Mouse (Mus musculus): ENCODE measurements around the gene Psmc4.

The Psmc4 gene

DNA sequence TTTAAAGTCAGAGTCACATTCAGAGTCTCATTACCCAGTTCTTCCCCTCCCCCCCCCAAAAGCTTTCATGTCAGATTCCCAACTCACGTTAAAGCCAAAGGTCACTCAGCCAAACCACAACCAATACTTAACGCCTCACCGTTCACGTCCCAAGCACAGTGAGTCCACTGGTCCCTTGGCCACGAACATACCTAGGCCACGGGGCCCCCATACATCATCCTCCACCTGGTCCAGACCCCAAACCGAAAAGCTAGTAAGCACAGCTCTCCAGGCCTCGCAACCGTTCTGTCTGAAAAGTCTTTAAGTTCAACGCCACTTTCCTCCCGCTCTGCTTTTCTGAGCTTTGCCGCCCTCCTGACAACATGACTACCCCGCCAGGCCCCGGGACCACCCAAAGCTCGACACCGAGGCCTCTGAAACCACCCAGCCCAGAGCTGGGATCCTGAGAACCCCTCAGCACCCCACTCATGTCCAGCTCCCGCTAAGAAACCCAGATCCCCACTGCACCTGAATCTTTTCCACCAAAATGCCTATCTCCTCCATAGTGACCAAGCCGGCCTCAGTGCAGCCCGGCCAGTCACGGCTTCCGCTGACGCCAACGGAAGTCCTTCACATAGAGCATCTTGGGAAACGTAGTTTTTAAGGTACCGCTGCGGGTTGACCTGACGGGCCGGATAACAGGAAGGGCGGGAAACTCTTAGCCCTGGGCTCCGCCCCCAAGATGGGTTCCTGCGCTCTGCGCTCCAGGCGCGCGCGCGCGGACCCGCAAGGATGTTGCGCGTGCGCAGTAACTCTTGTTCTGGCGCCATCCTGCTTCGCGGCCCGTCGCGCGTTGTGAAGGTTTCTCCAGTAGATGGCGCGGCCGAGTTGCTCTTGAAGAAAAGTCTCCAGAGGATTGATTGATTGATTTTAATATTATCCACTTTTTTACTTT lies at the start of gene Psmc4:
TSS of gene Psmc4 (minus strand) at position 626 of the 934 bp plus-strand sequence.
- DNase-seq, result peak; percentile 99

DNA sequence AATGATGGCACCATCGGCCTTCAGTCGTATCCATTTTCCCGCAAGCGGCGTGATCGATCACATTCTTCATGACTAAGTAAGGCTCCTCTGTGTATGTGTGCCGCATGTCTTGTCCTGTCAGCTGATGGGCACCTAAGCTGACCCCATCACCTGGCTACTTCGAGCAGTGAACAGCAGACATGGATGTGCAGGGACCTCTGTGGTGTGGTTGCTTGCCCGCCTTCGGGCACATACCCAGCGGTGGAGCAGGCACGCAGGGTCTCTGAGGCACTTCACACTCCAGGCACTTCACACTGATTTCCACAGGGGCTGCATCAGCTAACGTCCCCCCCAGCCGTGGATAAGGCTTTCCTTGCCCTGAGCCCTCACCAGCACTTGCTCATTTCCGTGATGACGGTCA lies 49.2 kb upstream of the Psmc4 start:
- DNase-seq, result no peak

DNA sequence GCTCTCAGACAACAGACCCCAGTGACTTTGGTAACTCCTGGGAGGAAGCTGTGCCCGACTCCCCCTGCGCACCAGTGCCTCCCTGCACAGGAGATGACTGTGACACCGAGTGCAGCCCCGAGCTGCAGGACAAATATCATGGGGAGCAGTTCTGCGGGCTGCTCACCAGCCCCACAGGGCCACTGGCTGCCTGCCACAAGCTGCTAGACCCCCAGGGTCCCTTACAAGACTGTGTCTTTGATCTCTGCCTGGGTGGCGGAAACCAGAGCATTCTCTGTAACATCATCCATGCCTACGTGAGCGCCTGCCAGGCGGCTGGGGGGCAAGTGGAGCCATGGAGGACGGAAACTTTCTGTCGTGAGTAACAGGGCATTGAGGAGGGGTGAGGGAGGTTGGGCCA lies 43.6 kb upstream of the Psmc4 start:
- DNase-seq, result no peak

DNA sequence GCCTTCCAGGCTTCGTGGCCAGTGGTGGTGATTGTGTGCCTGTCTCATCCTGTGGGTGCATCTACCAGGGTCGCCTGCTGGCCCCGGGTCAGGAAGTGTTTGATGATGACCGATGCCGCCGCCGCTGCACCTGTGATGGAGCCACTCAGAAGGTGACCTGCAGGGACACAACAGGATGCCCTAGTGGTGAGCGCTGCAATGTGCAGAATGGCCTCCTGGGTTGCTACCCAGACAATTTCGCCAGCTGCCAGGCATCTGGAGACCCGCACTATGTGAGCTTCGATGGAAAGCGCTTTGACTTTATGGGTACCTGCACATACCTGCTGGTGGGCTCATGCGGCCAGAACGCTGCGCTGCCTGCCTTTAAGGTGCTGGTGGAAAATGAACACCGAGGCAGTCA lies 36.3 kb upstream of the Psmc4 start:
- DNase-seq, result no peak

DNA sequence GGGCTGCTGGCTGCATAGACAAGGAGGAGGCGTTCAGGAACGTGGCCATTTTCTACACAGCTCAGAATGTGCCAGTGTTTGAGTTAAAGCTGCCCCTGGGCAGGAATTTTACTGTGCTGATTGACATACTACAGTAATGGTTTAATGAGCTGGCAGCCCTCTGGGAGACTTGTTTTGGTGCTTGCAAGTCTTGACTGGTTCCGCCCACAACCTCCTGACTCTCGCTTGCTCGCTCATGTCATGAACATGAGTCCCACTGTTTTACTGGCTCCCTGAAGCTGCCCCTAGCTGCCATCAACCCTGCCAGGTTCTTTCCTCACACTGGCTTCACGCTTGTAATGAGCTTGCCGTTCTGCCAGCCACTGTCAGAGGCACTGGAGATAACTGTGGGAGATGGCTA lies 34.3 kb upstream of the Psmc4 start:
- DNase-seq, result no peak

DNA sequence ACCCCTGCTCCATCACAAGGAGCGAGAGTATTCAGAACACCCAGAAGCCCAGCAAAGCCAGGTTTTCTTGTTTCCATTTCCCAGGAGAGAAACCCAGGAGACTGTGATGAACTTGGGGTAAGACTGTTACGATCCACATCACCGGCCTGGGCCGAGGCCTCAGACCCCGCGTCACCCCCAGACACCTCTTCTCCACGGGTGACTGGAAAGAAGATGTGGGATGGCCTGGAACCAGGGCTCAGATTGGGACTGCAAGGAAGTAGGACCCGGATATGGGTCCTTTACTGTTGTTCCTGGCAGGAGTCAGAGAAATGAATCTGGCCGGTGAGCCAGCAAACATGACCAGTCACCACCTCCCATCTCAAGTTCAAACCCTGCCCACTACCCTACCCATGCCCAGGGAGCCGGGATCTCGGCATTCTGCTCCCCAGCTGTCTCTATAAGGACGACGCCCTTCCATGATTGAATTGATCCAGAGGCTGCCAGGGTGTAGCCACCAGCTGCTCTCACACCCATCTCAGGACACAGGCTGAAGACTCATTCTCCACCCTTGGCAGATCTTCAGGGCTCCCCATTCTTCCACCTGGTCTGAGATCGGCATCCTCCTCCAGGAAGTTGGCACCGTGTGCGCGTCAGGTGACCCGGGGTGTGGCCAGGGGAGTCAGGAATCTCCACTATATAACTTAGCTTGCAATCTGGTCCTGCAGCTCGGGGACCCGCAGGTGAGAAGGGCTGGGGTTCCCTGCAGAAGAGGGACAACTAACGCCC lies 20.8 kb upstream of the Psmc4 start, which contains the start of gene Fcgbp:
TSS of gene Fcgbp (plus strand) at position 706 of the 768 bp plus-strand sequence.
- no peak for DNase-seq

DNA sequence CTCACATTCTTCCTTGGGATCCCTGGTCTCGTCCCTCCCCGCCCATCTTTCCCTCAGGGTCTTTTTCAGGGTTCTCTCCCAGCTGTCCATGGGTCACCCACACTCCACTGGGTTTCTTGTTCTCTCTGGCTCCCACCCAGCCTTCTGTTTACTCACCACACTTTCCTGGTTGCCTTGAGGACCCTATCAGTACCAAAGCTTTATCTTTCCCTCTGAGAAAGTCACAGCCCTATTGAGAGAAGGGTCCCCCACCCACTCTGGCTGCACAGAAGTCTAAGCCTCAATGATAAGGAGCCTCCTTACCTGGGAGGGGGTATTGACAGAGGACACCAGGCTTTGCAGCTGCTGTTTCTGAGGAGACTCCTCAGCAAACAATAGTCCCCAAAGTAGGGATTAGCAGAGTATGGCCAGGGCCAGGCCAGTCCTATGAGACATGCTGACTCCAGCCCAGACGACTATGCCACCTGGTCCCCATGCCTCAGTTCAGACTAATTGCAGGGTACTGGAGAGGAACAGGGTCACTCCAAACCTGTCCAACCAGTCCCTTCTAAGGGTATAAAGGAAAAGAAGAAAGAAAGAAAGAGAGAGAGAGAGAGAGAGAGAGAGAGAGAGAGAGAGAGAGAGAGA lies 19.8 kb upstream of the Psmc4 start:
- DNase-seq, result no peak

DNA sequence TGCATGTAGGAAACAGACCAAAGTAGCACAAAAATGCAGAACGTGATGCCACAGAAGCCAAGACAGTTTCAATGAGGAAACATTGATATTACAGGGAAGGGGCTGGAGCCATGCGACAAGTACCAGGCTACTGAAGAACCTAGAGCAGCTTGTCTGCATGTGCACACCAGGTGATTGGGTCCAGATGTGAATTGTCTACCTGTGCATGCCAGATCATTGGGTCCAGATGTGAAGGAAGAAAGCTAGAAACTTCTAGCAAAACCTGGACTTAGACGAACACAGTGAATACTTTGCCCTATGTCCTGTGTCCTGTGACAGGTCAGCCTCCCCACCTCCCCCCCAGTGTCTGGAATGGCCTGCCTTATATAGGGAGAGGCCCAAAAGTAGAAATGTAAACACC lies 18.8 kb upstream of the Psmc4 start:
- DNase-seq, result no peak

DNA sequence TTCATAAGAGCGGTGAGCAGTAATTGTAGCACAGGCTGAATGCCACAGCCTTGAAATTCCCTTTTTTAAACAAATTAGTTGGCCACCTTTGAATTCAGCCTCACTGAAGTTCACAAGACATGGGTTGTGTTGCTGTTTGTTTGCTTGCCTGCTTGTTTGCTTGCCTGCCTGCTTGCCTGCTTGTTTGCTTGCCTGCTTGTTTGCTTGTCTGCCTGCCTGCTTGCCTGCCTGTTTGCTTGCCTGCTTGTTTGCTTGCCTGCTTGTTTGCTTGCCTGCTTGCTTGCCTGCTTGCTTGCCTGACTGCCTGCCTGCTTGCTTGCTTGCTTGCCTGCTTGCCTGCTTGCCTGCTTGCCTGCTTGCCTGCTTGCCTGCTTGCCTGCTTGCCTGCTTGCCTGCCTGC lies 10.1 kb upstream of the Psmc4 start:
- DNase-seq, result no peak

DNA sequence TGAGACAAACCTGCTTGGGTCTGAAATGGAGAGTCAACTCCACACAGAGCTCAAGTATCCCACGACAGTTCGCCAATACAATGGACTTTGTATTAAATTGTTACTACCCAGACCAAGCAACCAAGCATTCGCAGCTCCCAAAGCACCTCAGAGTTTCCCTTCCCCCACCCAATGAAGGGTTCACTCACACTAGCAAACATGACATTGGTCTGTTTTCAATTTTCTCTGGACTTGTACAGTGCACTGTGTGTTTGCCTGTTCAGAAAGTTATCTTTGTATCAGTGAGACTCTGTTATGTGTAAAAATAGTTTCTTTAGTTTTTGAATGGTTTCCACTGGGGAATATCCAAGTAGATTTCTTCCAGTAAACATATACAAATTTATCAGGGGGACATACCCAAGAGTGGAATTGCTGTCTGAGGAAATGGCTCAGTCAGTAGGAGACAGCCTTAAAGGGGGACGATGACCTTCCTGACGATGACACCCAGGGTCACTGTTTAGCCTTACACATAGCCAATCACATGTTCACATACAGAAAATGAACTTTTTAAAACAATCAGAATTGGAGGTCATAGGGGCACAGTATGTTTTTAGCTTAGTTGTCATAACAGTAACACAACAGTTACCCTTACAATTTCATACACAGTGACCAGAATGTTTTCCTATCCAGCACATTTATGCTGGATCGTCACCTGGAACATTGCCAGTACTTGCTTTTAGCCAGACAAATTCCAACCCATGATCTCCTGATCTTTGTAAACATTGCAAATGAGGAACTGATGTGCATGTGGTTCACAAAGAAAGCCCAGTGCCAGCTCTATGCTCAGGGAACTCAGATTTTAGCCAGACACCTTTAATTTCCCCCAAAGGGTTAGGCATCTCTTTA lies 3.4 kb upstream of the Psmc4 start:
- no peak for DNase-seq

DNA sequence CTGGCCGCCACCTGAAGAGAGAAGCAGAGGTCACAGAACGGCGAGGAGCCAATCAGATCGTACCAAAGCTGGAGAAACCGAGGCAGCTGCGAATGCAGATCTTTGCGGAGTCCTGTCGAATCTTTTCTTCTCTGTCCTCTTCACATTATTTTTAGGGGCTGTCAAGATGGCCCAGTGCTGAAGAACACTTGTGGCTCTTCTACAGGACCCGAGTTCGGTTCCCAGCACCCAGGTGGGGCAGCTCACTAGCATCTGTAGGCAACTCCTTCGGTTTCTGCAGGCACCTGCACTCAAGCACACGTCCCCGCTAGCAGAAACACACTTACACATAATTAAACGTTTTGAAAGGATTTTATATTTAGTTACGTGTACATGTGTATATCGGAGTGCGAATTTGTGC lies 683 bp upstream of the Psmc4 start:
- DNase-seq, result no peak

DNA sequence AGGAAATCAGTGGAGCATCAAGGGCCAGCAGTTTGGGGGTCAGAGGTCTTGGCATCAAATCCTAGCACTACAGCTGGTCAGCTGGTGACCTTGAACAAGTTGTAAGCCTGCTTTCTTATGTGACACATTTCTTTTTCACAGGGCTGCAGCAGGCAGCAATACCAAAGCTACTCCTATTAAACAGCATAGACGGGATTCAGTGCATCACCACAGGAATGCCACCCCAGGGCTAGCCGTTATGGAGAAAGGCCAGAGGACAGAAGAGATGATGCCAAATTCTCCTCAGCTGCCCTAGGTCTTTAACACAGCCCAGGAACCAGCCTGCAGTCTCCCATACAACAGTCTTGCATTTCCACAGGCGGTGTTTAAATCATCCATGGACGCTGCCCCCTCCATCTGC lies 5.4 kb downstream of the Psmc4 start:
- no peak for DNase-seq

DNA sequence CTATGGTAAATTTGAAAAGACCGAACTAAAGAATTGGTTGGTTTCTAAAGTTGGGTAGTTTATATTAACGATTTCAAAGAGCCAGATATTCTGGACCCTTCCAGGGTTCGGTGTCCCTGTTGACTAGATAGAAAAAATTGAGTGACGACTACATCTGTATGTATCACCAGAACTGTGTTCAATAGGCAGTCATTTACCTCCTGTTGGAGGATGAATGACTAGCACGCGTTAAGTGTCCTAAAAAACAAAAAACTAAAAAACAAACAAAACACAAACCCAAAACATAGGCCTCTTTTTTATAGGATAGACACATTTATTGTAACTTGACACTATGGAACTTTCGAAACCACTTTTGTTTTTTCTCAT lies 35.5 kb downstream of the Psmc4 start:
- no peak for DNase-seq

DNA sequence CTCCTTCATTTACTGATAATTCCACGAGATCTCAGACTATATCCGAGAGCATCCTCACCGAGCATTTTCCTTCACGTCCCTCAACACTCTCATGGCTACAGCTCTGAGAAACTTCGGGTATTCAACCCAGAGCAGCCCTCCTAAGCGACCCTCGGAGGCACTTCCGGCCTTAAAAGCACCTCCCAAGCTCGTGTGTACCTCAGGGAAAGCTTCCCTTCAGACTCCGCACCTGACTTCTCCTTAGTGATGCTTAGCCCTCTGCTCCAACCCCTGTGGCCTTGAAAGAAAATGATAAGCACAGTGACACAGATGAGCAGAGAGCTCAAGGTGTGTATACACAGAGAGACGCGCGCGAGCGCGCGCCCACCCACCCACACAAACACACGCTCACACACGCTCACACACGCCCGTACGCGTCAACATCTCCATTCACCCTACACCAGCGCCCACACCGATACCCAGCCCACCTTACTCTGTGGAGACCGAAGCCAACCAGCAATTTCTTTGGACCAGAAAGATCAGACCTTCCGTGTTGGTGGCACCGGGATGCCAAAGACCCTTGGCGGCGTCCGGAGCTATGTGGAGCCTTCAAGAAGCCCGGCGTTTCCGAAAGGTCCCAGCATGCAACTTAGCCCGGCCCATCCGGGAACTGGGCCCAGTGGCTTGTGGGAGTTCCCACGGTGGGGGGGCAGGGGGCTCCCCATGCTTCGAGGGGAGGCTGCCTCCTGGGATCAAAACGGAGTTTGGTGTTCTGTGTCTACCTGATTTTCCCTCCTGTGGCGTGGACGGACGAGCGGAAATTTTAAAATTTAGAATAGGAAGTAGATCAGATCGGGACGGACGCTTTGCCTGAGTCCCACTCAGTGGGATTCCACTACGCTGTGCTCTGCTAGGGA lies 36.1 kb downstream of the Psmc4 start, which contains the start of gene Zfp850:
TSS of gene Zfp850 (minus strand) at position 567 of the 896 bp plus-strand sequence.
- DNase-seq, result peak; percentile 80

DNA sequence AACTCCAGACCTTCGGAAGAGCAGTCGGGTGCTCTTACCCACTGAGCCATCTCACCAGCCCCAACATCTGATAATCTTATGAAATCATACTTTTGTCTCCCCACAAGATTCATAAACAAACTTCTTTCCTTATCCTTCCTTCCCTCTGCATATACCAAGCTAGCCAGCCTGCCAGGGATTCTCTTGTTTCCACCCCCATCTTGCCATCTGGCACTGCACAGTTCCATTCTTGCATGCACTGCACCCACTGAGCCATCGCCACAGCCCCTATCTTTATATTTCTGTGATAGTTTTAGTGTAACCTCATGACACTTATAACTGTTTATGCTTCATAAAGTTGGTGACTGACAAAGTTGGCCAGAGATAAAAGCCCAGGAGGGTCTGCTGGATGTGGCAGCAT lies 39.6 kb downstream of the Psmc4 start:
- DNase-seq, result no peak

Measured in right cerebral cortex, postnatal 4 days (tissue).